Mouse (Mus musculus) embryo, embryonic 9.5 days (tissue): ENCODE measurements around the gene Tuba1a.
"Not testable (repeated sequence)": the region's sequence is repeated elsewhere in the genome, so short reads cannot be mapped to it uniquely, and the experiment has no call there.

Experiments
- DNase-seq: peaks from one replicate; pipeline ENCODE4 v3.0.0-alpha.2; 2017; ENCODE audit errors: extremely low spot score

Tuba1a gene

GRCm38 (mm10) chr15:98923031-98923537, 30.4 kb downstream of the Tuba1a start:
- DNase-seq, result no peak

DNA sequence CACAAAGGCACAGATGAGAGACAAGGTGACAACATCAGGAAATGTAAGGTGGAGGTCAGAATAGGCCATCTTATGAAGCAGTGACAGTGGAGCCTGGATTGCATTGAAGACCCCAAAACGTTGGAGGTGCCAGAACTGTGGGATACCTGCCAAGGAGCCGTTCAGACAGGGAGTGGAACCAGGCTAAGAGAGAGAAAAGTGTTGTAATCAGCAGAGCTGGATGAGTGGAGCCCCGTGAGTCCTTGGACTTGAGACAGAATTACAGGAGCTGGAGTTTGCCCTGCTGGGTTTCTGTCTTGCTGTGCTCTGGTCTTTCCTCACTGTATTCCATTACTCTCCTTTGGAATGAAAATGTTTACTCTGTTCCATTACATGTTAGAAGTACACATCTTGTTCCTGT, 30.9 kb downstream of the Tuba1a start:
- DNase-seq, result no peak

DNA sequence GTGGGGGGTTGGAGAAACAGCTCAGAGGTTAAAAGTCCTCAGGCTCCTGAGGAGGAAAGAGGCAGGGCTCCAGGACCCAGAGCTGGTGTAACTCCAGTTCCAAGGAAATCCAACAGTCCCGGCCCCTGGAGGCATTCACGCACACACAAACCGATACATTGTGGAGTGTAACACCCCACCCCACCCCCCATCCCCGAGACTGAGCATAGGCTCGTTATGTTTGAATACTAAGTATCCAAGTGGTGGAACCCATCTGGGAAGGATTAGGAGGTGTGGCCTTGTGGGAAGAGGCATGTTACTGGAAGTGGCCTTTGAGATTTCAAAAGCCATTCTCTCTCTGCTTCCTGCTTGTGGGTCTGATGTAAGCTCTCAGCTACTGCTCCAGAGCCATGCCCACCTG, 32.0 kb downstream of the Tuba1a start:
- no peak for DNase-seq

DNA sequence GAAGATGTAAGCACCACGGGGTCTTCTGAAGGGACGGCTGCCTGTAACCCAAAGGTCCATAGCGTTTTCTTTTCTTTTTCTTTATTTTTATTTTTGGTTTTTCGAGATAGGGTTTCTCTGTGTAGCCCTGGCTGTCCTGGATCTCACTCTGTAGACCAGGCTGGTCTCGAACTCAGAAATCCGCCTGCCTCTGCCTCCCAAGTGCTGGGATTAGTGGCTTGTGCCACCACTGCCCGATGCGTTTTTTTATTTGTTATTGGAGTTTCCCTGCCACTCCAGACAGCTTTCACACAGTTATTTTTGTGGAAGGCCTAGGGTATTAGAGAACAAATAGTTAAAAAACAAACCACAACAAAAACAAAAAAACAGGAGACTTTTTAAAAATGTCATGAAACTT, 35.0 kb downstream of the Tuba1a start:
- DNase-seq, result not testable (repeated sequence)

DNA sequence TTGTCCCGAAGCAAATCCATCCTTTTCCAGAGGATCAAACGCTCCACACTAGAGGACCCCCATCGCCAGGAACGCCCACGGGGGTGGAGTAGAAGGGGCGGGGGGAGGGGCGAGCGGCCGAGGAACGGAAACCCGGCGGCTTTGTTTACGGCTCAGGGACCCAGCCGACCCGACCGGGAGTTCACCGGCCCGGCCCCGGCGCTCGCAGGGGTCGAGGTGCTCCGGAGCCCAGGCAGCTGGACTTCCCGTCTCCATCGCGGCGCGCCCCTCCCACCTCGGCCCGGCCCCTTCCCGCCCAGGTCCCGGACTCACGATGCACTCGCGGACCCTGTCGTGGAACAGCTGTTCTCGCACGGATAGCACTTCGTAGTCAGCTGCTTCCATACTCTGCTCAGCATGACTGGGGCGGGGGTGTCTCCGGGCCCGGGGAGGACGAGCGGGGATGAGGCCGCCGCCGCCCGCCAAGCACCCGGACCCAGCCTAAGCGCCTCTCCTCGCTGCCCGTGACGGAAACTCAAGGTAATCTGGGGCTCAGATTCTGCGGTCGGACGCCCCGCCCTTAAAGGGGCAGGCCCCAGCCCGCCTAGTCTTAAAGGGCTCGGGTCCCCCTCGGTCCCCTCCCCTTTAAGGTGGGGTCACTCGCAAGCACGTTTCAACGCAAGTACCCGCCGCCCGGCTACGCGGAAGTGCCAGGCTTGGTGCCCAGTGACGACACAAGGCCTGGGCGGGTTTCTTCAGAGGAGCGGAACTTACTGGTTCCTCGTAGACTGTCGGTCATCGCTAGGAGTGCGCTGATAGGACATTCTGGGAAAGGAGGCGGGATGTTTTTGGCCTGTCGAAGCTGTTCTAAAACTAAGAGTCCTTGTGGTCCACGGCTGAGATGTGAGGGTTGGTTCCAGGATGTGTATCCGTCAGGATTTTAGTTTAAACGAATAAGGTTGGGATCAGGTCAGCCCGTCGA, 35.7 kb downstream of the Tuba1a start, which contains the start of gene Lmbr1l:
Gene Lmbr1l (minus strand): TSS at position 694 of the 961 bp plus-strand sequence.
- peak; percentile 98 for DNase-seq

- DNase-seq, result no peak
Measured at GRCm38 (mm10) chr15:98917091-98917490, 36.4 kb downstream of the Tuba1a start.

DNA sequence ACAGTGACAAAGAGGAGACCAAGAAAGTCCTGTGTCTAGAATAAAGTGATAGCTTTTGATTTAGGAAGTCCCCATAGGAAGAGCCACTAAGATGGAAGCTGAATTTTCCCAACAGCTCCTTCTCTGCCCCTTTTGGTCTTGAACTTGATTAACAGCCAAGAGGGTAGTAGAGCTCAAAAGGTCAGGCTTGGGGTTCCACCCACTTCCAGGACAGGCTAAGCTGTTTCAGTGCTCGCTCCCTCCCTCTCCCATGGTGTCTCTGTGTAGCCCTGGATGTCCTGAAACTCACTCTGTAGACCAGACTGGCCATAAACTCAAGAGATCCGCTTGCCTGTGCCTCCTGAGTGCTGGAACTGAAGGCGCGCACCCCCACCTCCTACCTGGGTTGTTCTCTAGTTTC, 37.5 kb downstream of the Tuba1a start:
- DNase-seq, result no peak

- DNase-seq, result no peak
Measured at GRCm38 (mm10) chr15:98914903-98915302, 38.6 kb downstream of the Tuba1a start.

DNA sequence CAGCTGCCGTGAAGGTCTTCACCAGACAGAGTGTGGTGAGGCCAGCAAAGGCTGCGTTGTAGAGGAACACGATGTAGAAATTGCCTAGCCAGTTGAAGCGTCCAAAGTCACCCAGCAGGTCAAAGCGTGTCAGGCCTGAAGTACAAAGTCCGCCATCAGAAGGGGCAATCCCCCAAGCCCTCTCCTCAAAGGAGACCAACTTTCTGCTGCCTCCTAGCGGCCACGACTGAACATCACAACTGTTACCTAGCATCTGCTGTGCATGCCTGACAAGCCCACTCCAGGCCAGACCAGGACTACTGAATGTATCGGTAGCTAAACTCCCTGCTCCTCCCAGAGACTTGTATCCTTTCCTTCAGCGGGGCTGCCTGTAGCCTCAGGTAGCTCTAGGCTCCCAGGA, 48.8 kb downstream of the Tuba1a start:
- DNase-seq, result peak; percentile 67

- DNase-seq, result no peak
Measured at GRCm38 (mm10) chr15:98902600-98902999, 50.9 kb downstream of the Tuba1a start.

DNA sequence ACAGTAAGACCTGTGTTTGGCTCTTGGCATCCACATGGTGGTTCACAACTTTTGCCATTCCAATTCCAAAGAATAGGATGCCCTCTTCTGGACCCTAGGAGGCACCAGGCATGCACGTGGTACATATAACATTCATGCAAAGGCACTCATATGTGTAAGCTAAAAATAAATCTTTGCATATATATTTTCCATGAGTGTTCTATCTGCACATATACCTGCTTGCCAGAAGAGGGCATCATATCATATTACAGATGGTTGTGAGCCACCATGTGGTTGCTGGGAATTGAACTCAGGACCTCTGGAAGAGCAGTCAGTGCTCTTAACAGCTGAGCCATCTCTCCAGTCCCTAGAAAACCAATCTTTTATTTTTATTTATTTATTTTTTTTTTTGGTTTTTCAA, 52.0 kb downstream of the Tuba1a start:
- DNase-seq, result no peak
